Mouse (Mus musculus): ENCODE results near the gene Enpp3.

DNA sequence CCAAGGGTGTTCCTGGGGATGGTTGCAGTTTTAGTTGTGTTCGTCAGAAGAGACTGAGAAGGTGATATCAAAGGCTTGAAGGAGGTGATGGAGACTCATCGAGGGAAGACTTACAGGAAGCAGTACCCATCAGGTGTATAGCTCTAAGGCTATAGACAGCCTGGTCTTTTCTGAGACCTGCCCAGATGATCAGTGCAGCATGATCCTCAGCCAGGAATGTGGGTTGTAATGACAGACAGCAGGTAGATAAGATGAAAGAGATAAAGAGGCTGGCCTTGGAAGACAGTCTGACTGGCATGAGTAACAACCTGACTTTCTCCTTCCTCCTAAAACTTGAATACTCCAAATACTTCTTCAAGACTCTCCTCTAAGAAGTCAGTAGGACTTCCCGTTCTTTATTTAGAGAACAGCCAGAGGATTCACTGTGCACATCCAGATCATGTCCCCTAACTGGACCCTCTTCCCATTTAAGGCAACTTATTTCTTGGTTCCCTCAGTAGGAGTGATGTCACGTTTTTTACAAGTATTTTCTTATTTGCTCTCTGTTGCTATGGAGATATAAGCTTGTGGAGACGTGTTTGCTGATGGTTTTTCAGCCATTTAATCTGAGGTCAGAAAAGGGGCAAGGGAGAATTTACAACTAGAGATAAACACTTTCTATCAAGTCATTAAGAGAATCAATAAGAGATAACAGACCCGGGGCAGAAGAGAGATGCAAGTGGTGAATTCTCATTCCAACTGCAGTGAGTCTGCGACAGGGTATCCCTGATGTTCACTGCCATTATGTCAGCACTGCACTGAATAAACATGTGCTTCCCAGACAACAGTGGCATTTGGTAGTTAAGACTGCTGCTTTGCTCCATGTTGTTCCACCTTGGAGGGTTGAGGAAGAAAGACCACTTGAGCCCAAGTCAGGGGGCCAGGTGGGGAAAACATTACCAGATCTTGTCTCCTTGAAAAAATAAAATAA, 101.1 kb downstream of the Enpp3 start:
- TF ChIP-seq CTCF (IDR thresholded peaks at IDR 0.05; ENCODE audit: extremely low read depth, insufficient read depth, insufficient read length, insufficient replicate concordance) = no peak
- TF ChIP-seq POLR2A (IDR thresholded peaks at IDR 0.05; ENCODE audit: low read depth, low read length) = no peak

Measured in spleen, adult 2 months (tissue).